Mouse (Mus musculus): ENCODE results near the gene Nmrk1.

DNA sequence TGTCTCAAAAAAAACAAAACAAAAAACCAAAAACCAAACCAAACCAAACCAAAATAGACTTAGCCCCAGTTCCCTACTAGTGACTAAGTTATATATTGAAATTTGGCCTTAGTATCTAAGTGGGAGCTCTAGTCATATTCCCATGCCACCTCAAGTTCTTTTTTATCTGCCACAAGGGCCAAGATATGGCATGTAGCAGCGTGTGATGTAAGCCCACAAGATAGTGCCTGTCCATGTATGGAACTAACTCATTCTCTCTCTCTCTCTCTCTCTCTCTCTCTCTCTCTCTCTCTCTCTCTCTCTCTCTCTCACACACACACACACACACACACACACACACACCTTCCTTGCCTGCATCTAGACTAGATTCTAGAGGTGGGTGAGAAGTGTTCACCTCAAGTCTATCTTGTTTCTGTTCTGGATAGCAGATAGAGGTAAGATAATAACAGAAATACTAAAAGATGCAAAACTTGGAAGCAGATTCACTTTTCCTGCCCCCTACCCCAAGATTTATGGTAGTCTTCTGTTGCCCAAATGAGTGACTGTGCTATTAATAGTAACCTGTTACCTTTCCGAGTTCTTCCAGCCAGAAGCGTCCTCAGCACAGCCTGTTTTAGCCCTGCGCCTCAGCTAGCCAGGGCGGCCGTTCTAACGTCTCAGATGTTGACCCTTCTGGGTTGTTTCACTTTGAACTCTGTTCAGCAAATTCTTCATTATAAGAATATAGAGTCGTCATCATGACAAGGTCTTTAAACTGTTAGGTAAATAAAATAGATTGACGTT, 16.2 kb downstream of the Nmrk1 start:
- TF ChIP-seq POLR2A (IDR thresholded peaks at IDR 0.05; ENCODE audit: low read depth, low read length) (no peak), CTCF (IDR thresholded peaks at IDR 0.05; ENCODE audit: extremely low read depth, insufficient read depth, insufficient read length, insufficient replicate concordance) (no peak)

Measured in spleen, adult 2 months (tissue).